Mouse (Mus musculus): ENCODE results near the gene Wrap53.
"Not testable (repeated sequence)": the region's sequence is repeated elsewhere in the genome, so short reads cannot be mapped to it uniquely, and the experiment has no call there.

Gene Wrap53

DNA sequence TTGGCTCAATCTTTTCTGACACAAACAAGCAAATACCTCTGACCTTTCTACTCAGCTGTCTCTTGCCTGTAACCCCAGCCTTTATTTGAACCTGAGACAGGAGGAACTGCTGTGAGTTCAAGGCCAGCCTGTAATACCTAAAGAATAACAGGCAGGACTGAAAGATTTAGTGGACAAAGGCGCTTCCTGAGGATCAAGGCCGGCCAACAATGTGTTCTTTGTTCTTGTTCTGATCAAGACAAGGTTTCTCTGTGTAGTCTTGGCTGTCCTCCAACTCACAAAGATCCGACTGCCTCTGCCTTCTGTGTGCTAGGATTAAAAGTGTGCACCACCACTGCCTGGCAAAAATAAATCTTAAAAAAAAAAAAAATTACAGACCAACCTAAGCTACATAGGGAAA is 15.7 kb downstream of the Wrap53 start:
- DNase-seq (ENCODE audit: low read depth, low spot score): no peak

DNA sequence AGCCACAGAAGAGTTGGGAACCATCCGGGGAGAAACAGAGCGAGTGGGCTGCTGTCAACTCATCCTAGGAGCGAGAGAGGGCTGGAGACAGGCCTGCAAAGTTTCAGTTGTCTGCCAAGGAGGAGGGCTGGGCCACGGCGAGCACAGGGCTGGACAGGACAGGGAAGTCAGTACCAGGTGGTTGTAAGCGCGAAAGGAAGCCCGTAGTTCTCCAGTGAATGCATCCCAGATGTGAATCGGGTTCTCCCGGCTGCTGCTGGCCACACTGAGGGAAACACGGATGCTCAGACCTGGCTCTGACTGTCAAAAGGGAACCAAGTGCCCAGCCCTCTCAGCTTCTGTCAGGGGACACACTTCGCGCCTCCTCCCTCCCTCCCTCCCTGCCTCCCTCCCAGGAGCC is 16.7 kb downstream of the Wrap53 start:
- no peak for DNase-seq (ENCODE audit: low read depth, low spot score)

- no peak for DNase-seq (ENCODE audit: low read depth, low spot score)
These were observed 18.9 kb downstream of the Wrap53 start for GRCm38 (mm10) chr11:69560896-69561854.

GRCm38 (mm10) chr11:69559851-69560765 is 19.9 kb downstream of the Wrap53 start, which contains the start of gene Efnb3:
Gene Efnb3 (minus strand): TSS chr11:69560205.
- DNase-seq (ENCODE audit: low read depth, low spot score): no peak

- DNase-seq (ENCODE audit: low read depth, low spot score): no peak
These were observed 20.9 kb downstream of the Wrap53 start for GRCm38 (mm10) chr11:69559183-69559582.

GRCm38 (mm10) chr11:69558756-69559155 is 21.3 kb downstream of the Wrap53 start:
- DNase-seq (ENCODE audit: low read depth, low spot score): no peak

DNA sequence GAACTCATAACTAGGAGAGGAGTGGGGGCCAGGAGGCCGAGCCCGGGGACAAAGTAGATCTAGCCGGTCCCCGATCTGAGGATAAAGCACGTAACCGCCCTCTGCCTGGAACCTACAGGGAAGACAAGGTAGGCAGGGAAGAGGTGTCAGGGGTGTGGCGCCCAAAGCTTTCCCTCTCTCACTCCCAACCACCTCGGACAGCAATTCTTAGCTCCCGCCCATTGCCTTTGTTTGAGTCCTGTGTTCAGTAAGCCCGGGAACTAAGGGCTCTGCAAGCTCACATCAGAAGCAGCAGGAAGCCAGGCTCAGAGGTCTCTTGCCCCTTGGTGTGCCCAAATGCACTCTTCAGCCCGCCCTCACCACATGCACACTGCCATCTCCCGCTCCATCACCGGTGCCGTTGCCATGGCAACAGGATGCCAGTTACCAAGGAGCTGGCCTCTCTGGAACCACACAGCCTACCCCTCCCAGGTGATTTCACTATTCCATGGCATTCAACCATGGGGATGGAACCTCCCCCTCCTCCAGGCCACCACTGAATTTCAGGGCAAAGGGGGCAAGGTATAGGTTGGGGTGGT is 22.6 kb downstream of the Wrap53 start:
- no peak for DNase-seq (ENCODE audit: low read depth, low spot score)

- DNase-seq (ENCODE audit: low read depth, low spot score): no peak
These were observed 25.4 kb downstream of the Wrap53 start for GRCm38 (mm10) chr11:69554539-69555140.

DNA sequence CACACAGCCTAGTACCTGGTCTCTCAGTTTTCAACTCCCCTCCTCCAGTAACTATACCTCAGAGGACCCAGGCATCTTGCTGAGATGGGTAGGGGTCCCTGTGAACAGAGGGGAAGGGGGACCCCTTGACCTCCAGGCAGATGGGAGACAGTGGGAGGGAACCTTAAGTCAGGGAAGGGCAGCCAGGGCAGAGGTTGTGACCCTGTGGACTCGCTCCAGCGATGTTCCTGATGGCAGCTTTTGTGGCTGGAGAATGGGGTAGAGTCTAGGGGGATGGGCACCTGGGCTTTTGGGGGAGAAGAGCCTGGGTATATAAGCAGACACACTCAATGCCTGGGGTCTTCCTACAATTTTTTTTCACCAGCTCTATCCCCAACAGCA is 26.7 kb downstream of the Wrap53 start:
- DNase-seq (ENCODE audit: low read depth, low spot score): no peak

DNA sequence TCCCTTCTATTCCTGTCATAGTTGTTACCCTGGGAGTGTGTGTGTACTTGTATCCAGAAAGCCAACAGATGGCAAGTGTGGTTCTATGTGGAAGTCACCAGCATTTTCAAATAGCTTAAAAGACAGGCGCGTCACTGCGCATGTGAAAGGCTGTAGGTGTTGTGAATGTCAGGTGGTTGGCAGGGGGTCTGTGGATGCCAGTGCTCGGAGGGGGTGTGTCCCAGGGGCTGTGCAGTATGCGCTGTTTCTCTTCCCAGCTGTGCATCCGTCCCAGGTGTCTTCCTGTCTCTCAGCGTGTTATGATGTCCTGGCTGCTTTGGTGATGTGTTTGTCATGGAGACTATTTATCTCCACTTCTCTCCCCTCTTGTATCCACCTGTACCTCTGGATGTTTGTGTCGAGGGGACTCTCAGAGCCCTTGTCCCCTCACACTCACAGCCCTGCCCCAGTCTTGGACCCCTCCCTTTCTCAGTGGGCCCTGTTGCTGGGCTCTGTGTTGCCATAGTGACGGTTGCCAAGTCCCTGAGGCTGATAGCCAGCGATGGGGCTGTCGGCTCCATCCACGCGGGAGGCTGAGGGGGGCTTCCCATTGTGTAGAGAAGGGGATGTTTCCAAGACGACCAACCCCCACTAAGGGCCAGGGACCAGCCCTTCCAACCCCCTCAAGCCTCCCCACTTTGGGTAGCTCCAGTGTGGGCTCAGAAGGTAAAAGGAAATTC is 27.3 kb downstream of the Wrap53 start:
- DNase-seq (ENCODE audit: low read depth, low spot score): no peak

DNA sequence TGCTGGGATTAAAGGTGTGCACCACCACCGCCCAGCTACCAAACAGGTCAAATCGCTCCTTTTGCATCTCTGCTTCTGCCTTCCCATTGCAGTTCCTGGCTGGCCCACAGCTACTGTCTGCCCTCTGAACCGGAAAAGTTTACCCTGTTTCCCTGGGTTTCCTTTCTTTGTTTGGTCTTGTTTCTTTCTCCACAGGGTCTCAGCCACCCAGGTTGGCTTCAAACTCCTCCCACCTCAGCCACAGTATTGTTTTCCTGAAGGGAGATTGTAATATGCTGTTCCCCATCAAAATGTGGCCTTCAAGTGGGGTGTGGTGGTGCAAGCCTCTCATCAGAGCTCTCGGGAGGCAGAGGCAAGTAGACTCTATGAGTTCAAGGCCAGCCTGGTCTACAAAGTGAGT is 28.7 kb downstream of the Wrap53 start:
- DNase-seq (ENCODE audit: low read depth, low spot score): no peak

GRCm38 (mm10) chr11:69549060-69549656 is 30.9 kb downstream of the Wrap53 start, which contains the start of gene Dnah2:
Gene Dnah2 (minus strand): TSS chr11:69549110.
- DNase-seq (ENCODE audit: low read depth, low spot score): no peak

DNA sequence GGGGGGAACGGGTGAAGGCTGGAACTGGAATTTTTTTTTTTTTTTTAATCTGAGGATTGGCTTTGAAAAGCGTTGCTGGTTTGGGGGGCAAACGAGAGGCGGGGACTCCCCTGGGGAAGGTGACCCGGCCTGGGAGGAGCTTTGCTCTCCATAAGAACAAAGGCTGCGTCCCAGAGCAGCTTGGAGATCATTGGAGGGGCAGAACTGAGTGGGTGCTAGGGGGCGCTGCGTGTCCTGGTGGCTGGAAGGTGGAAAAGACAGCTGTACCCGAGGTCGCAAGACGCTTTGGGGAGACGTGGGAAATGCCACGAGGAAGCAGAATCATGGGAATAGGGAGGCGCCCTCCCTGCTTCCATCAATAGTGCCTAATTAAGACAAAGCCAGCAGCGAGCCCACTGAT is 33.0 kb downstream of the Wrap53 start:
- DNase-seq (ENCODE audit: low read depth, low spot score): no peak

DNA sequence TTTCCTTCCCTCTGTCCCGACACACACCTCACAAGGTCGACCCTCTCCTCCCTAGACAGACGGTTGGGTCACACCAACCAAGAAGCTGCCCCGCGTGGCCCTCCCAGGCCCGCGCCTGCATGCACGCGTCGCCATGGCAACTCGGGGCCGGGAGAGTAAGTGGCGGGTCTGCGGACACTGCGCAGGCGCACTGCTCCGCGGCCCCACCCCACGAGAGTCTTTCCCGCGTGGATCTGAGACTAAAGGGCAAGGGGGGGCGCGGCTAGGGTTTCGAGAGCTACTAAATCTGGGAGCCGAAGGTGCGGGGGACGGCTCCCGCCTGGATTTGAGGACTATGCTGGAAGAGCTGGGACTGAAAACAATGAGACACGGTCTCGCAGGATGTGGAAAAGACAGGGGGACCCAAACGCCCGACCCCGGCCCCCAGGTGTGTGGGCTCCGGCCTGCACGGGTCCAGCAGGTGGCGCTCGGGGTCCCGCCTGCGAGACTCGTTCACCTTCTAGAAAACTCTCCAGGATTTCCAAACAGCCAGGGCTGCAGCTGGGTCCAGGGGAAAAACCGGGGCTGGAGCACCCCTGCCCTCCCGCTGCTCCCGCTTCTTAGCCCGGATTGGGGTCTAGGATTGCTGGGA is 33.5 kb downstream of the Wrap53 start:
- DNase-seq (ENCODE audit: low read depth, low spot score): no peak

DNA sequence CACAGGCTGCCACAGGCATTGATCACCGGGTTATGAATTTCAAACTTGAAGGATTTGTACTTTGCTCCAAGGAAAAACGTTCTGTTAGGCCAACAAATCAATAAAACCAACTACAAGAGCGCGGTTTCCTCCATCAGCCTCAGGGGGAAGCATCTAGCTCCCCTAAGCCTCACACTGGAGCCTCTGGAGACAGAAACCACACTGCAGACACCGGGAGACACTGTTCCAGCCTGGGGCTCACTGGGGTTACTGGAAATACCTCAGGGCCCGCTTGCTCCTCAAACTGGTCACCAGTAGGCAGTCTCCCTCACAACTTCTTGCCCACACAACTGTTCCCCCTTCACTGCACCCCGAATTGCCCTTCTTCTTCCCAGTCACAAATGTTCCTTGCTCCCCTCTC is 34.1 kb downstream of the Wrap53 start:
- DNase-seq (ENCODE audit: low read depth, low spot score): no peak

DNA sequence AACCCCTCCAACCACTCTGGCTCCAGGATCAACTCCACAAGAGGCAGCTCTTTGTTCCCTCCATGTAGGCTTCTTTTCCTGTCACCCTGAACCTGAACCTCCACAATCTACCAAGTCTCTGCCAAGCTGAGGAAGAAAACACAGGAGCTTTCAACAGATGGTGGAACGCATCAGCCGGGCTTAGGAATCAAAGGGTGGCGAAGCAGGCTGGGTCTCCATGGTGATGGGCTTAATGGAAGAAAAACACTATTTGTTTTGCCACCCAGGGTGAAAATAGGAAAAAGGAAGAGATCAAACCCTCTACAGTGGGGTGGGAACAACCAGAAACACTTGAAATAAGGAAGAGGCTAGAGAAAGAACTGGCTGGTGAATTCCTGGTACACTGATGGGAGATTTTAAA is 36.5 kb downstream of the Wrap53 start:
- no peak for DNase-seq (ENCODE audit: low read depth, low spot score)

GRCm38 (mm10) chr11:69541741-69542140 is 38.3 kb downstream of the Wrap53 start:
- DNase-seq (ENCODE audit: low read depth, low spot score): not testable (repeated sequence)

GRCm38 (mm10) chr11:69540700-69541099 is 39.4 kb downstream of the Wrap53 start:
- DNase-seq (ENCODE audit: low read depth, low spot score): no peak

GRCm38 (mm10) chr11:69534990-69535389 is 45.1 kb downstream of the Wrap53 start:
- DNase-seq (ENCODE audit: low read depth, low spot score): no peak

All from c-Kit-negative CD71-positive TER-119-positive erythroid progenitor cells, embryonic 14.5 days (primary cell).